Mouse (Mus musculus) testis, adult 2 months (tissue): Measurements from ENCODE around the gene Ahnak.

ENCODE experiments used
- CTCF ChIP-seq: fragments of 200-500 bp; IDR thresholded peaks from 2 replicates; pipeline ENCODE4 v1.5.1; 2012; ENCODE audit warnings: low read depth, mild to moderate bottlenecking, inconsistent platforms, low read length, moderate library complexity; ENCODE audit not compliant: control insufficient read depth, insufficient read depth, insufficient replicate concordance
- POLR2A ChIP-seq: fragments of 200-500 bp; IDR thresholded peaks from 2 replicates; pipeline ENCODE4 v1.6.1; 2012; ENCODE audit warnings: low read depth, mild to moderate bottlenecking, inconsistent platforms, low read length, moderate library complexity; ENCODE audit not compliant: control insufficient read depth

- TF ChIP-seq CTCF (no peak), POLR2A (no peak)
Observed at GRCm38 (mm10) chr19:8965075-8965474, 24.0 kb upstream of the Ahnak start.
